Mouse (Mus musculus): ENCODE measurements around the gene Upp2.

DNA sequence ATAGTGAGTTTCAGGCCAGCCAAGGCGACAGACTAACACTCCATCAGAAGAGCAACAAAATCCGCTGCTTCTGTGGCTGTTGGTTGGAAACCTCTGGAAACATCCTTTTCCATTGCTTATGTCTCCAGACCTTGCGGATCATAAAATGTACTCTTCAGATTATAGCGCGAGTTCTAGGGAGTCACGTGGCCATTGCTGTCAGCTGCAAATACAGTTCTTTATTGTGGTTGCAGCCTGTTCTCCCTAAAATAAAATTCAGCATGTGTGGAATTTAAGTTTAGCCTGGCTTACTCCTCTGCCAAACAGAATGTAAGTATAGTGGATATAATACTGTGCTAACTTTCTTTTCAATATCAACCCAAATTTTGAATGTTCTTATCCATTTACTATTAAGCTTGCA, 78.6 kb downstream of the Upp2 start:
- TF ChIP-seq POLR2A (IDR thresholded peaks at IDR 0.05; ENCODE audit: borderline replicate concordance, extremely low read depth, low read depth, low read length) (no peak), CTCF (IDR thresholded peaks at IDR 0.05; ENCODE audit: insufficient read depth, low read length) (no peak)
